Mouse (Mus musculus): ENCODE measurements around the gene Ubr2. TPM values are rescaled to one million over a fixed set of nuclear protein-coding genes. Genes with fewer than 3 reads are reported as not detected.
A peak's percentile ranks its signal among the peaks of the same experiment; 100 is the strongest.

Ubr2 gene
- polyA plus RNA-seq, 1 experiment from 2014 or later = 14.4 TPM

DNA sequence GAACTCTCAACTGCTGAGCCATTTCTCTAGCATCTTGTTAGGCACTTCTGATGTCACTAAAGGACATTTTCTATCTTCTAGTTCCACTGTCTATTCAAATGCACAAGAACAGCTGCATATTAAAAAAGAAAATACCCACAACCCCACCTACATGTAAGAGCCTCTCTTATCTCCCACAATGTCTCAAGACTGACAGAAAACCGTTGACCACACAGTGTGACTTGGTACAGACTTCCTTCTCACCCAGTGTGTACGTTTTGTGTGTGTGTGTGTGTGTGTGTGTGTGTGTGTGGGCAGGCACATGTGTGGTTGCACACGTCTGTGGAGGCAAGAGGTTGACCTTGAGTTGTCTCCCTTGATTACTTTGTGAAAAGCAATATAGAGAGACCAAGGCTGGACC, 48.2 kb downstream of the Ubr2 start:
- 63% methylated on average over 3 of the region's 3 CpGs for WGBS
- Histone ChIP-seq H3K9ac (ENCODE audit: low read length) (no peak overlapping the region), H3K4me1 (ENCODE audit: control insufficient read depth, insufficient read depth, low read length) (no peaks in the 10 kb centered on the region), H3K36me3 (ENCODE audit: control insufficient read depth, insufficient read depth, low read length) (peaks cover 49% of the 10 kb centered on the region), H3K4me2 (ENCODE audit: low read depth, low read length) (no peak overlapping the region), H3K27me3 (ENCODE audit: control insufficient read depth, insufficient read depth, low read length) (no peaks in the 10 kb centered on the region), H3K4me3 (replicated peaks; ENCODE audit: low read length) (no peak overlapping the region), H3K27ac (ENCODE audit: low read length) (no peak overlapping the region), H3K9me3 (replicated peaks; ENCODE audit: control insufficient read depth, low read length) (no peaks in the 10 kb centered on the region)
- ATAC-seq (ENCODE audit: insufficient read depth, low FRiP score) = no peak

- 89% methylated on average over 10 of the region's 10 CpGs for WGBS
Measured at GRCm38 (mm10) chr17:46960216-46960615, 50.1 kb downstream of the Ubr2 start.

DNA sequence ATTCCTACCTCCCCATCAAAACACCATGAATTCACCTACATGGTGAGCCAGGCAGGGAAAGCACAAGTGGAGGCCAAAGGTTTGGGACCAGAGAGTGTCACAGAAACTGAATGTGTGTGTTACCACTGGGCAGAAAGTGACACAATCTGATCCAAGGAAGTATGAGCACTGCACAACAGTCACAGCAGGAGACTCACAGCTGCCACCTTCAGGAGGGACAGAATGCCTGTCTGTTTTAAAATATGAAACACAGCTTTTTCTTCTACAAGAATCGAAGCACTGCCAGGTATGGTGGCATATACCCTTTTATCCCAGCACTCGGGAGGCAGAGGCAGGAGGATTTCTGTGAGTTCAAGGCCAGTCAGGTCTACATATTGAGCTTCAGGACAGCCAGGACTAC, 52.3 kb downstream of the Ubr2 start:
- Histone ChIP-seq H3K27me3 (ENCODE audit: control insufficient read depth, insufficient read depth, low read length) (no peaks in the 10 kb centered on the region), H3K27ac (ENCODE audit: low read length) (no peak overlapping the region), H3K4me1 (ENCODE audit: control insufficient read depth, insufficient read depth, low read length) (no peaks in the 10 kb centered on the region), H3K4me3 (replicated peaks; ENCODE audit: low read length) (no peak overlapping the region), H3K36me3 (ENCODE audit: control insufficient read depth, insufficient read depth, low read length) (peaks cover 62% of the 10 kb centered on the region), H3K9me3 (replicated peaks; ENCODE audit: control insufficient read depth, low read length) (no peaks in the 10 kb centered on the region), H3K9ac (ENCODE audit: low read length) (no peak overlapping the region), H3K4me2 (ENCODE audit: low read depth, low read length) (no peak overlapping the region)
- no peak for ATAC-seq (ENCODE audit: insufficient read depth, low FRiP score)
- 89% methylated on average over 2 of the region's 2 CpGs for WGBS

More at GRCm38 (mm10) chr17:46960216-46960615, 50.1 kb downstream of the Ubr2 start:
- Histone ChIP-seq H3K4me3 (replicated peaks; ENCODE audit: low read length) (no peak overlapping the region), H3K4me1 (ENCODE audit: control insufficient read depth, insufficient read depth, low read length) (no peaks in the 10 kb centered on the region), H3K36me3 (ENCODE audit: control insufficient read depth, insufficient read depth, low read length) (peaks cover 59% of the 10 kb centered on the region), H3K27ac (ENCODE audit: low read length) (no peak overlapping the region), H3K9ac (ENCODE audit: low read length) (no peak overlapping the region), H3K4me2 (ENCODE audit: low read depth, low read length) (no peak overlapping the region), H3K27me3 (ENCODE audit: control insufficient read depth, insufficient read depth, low read length) (no peaks in the 10 kb centered on the region), H3K9me3 (replicated peaks; ENCODE audit: control insufficient read depth, low read length) (no peaks in the 10 kb centered on the region)
- ATAC-seq (ENCODE audit: insufficient read depth, low FRiP score) = no peak

DNA sequence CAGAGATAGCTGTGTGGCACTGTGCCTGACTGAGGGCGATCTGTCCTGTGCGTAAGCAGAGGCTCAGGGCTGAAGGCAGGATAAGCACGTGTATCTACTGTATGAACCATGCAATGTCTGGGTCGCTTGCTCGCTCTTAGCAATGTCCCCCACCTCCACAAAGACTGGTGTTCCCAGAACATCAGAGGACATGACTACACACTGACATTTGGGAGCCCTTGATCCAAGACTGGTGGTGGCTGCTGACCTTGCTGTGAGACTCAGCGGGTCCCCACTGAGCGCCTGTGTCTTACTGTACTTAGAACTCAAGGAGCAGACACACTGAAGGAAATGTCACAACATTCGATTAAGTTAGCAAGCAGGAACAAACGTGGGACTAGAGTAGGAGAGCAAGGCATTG, 64.1 kb downstream of the Ubr2 start:
- ATAC-seq (ENCODE audit: insufficient read depth, low FRiP score) = no peak
- Histone ChIP-seq H3K27ac (ENCODE audit: low read length) (no peak overlapping the region), H3K27me3 (ENCODE audit: control insufficient read depth, insufficient read depth, low read length) (no peaks in the 10 kb centered on the region), H3K36me3 (ENCODE audit: control insufficient read depth, insufficient read depth, low read length) (peaks cover 18% of the 10 kb centered on the region), H3K4me1 (ENCODE audit: control insufficient read depth, insufficient read depth, low read length) (no peaks in the 10 kb centered on the region), H3K9ac (ENCODE audit: low read length) (no peak overlapping the region), H3K9me3 (replicated peaks; ENCODE audit: control insufficient read depth, low read length) (no peaks in the 10 kb centered on the region), H3K4me3 (replicated peaks; ENCODE audit: low read length) (no peak overlapping the region), H3K4me2 (ENCODE audit: low read depth, low read length) (no peak overlapping the region)
- 93% methylated on average over 9 of the region's 9 CpGs for WGBS

DNA sequence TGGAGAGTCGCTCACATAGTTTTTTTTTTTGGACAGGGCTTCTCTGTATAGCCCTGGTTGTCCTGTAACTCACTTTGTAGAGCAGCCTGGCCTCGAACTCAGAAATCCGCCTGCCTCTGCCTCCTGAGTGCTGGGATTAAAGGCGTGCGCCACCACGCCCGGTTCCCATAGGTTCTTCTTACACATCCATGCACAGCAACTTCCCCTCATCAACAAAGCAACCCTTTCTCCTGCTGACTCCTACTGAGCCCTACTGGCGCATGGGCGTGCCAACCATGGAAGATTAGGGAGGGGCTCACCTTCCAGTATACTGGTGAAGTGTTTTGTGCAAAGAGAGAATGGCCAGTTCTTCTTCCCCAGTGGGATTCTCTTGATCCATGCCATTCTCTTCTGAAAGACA, 67.9 kb downstream of the Ubr2 start:
- Histone ChIP-seq H3K9ac (ENCODE audit: low read length) (no peak overlapping the region), H3K9me3 (replicated peaks; ENCODE audit: control insufficient read depth, low read length) (no peaks in the 10 kb centered on the region), H3K4me2 (ENCODE audit: low read depth, low read length) (no peak overlapping the region), H3K4me1 (ENCODE audit: control insufficient read depth, insufficient read depth, low read length) (no peaks in the 10 kb centered on the region), H3K27ac (ENCODE audit: low read length) (no peak overlapping the region), H3K4me3 (replicated peaks; ENCODE audit: low read length) (no peak overlapping the region), H3K27me3 (ENCODE audit: control insufficient read depth, insufficient read depth, low read length) (no peaks in the 10 kb centered on the region), H3K36me3 (ENCODE audit: control insufficient read depth, insufficient read depth, low read length) (peaks cover 28% of the 10 kb centered on the region)
- no peak for ATAC-seq (ENCODE audit: insufficient read depth, low FRiP score)
- 95% methylated on average over 9 of the region's 9 CpGs for WGBS

GRCm38 (mm10) chr17:46940461-46940860, 69.9 kb downstream of the Ubr2 start:
- H3K36me3 ChIP-seq (ENCODE audit: control insufficient read depth, insufficient read depth, low read length) = peaks cover 36% of the 10 kb centered on the region
- H3K9me3 ChIP-seq (replicated peaks; ENCODE audit: control insufficient read depth, low read length) = no peaks in the 10 kb centered on the region
- H3K27ac ChIP-seq (ENCODE audit: low read length) = no peak overlapping the region
- H3K27me3 ChIP-seq (ENCODE audit: control insufficient read depth, insufficient read depth, low read length) = no peaks in the 10 kb centered on the region
- H3K4me3 ChIP-seq (replicated peaks; ENCODE audit: low read length) = no peak overlapping the region
- no peak overlapping the region for H3K9ac ChIP-seq (ENCODE audit: low read length)
- 94% methylated on average over 8 of the region's 8 CpGs for WGBS
- no peak overlapping the region for H3K4me2 ChIP-seq (ENCODE audit: low read depth, low read length)
- ATAC-seq (ENCODE audit: insufficient read depth, low FRiP score) = no peak
- no peaks in the 10 kb centered on the region for H3K4me1 ChIP-seq (ENCODE audit: control insufficient read depth, insufficient read depth, low read length)

GRCm38 (mm10) chr17:46933557-46934348, 76.6 kb downstream of the Ubr2 start:
- 83% methylated on average over 19 of the region's 19 CpGs for WGBS
- H3K9me3 ChIP-seq (replicated peaks; ENCODE audit: control insufficient read depth, low read length) = no peaks in the 10 kb centered on the region
- H3K27ac ChIP-seq (ENCODE audit: low read length) = peak overlapping the region; percentile 9; the same call in 1 of the 2 replicates
- H3K36me3 ChIP-seq (ENCODE audit: control insufficient read depth, insufficient read depth, low read length) = peaks cover 52% of the 10 kb centered on the region
- H3K27me3 ChIP-seq (ENCODE audit: control insufficient read depth, insufficient read depth, low read length) = no peaks in the 10 kb centered on the region
- H3K4me3 ChIP-seq (replicated peaks; ENCODE audit: low read length) = no peak overlapping the region
- H3K4me1 ChIP-seq (ENCODE audit: control insufficient read depth, insufficient read depth, low read length) = no peaks in the 10 kb centered on the region
- H3K9ac ChIP-seq (ENCODE audit: low read length) = no peak overlapping the region
- no peak overlapping the region for H3K4me2 ChIP-seq (ENCODE audit: low read depth, low read length)
- ATAC-seq (ENCODE audit: insufficient read depth, low FRiP score) = peak; percentile 52; the same call in 1 of the 2 replicates

DNA sequence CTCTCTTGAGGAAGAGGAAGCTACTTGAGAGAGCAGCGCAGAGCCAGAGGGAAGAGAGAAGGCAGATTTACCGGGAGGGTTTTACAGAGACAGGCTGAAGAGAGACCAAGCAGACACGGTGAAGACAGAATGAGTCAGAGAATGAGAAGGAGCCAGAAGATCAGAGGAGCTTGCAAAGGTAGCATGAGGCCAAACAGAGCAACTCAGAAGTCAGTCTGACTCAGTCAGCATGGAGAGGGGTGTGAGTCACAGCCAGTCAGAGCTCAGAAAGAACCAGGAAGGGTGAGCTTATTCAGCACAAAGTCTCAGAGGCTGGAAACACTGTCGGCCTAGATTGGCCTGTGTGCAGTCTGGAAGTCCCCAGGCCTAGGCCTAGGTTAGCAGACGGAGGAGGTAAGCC, 77.4 kb downstream of the Ubr2 start:
- H3K27me3 ChIP-seq (ENCODE audit: control insufficient read depth, insufficient read depth, low read length) = no peaks in the 10 kb centered on the region
- H3K4me1 ChIP-seq (ENCODE audit: control insufficient read depth, insufficient read depth, low read length) = no peaks in the 10 kb centered on the region
- H3K36me3 ChIP-seq (ENCODE audit: control insufficient read depth, insufficient read depth, low read length) = peaks cover 50% of the 10 kb centered on the region
- H3K9me3 ChIP-seq (replicated peaks; ENCODE audit: control insufficient read depth, low read length) = no peaks in the 10 kb centered on the region
- no peak overlapping the region for H3K4me3 ChIP-seq (replicated peaks; ENCODE audit: low read length)
- no peak overlapping the region for H3K9ac ChIP-seq (ENCODE audit: low read length)
- H3K4me2 ChIP-seq (ENCODE audit: low read depth, low read length) = no peak overlapping the region
- 89% methylated on average over 5 of the region's 5 CpGs for WGBS
- peak; percentile 44; the same call in 1 of the 2 replicates for ATAC-seq (ENCODE audit: insufficient read depth, low FRiP score)
- H3K27ac ChIP-seq (ENCODE audit: low read length) = 0 out of 2 replicates have a peak overlapping the region, but pooled peaks have one; percentile 9

GRCm38 (mm10) chr17:46929897-46930296, 80.5 kb downstream of the Ubr2 start:
- H3K9me3 ChIP-seq (replicated peaks; ENCODE audit: control insufficient read depth, low read length) = no peaks in the 10 kb centered on the region
- H3K27me3 ChIP-seq (ENCODE audit: control insufficient read depth, insufficient read depth, low read length) = no peaks in the 10 kb centered on the region
- 89% methylated on average over 7 of the region's 7 CpGs for WGBS
- peaks cover 30% of the 10 kb centered on the region for H3K36me3 ChIP-seq (ENCODE audit: control insufficient read depth, insufficient read depth, low read length)
- no peak for ATAC-seq (ENCODE audit: insufficient read depth, low FRiP score)
- H3K27ac ChIP-seq (ENCODE audit: low read length) = no peak overlapping the region
- H3K4me2 ChIP-seq (ENCODE audit: low read depth, low read length) = no peak overlapping the region
- H3K4me1 ChIP-seq (ENCODE audit: control insufficient read depth, insufficient read depth, low read length) = no peaks in the 10 kb centered on the region
- H3K9ac ChIP-seq (ENCODE audit: low read length) = no peak overlapping the region
- no peak overlapping the region for H3K4me3 ChIP-seq (replicated peaks; ENCODE audit: low read length)
